Mouse (Mus musculus) left cerebral cortex, adult 9 months (tissue): ENCODE results near the gene Gm4779.
"Not testable (repeated sequence)": the region's sequence is repeated elsewhere in the genome, so short reads cannot be mapped to it uniquely, and the experiment has no call there.

Experiments
- DNase-seq, 2 experiments: peaks; one replicate each; pipeline ENCODE4 v3.0.0; 2022; ENCODE audit warnings: low spot score in 2 of 2

Gene Gm4779

DNA sequence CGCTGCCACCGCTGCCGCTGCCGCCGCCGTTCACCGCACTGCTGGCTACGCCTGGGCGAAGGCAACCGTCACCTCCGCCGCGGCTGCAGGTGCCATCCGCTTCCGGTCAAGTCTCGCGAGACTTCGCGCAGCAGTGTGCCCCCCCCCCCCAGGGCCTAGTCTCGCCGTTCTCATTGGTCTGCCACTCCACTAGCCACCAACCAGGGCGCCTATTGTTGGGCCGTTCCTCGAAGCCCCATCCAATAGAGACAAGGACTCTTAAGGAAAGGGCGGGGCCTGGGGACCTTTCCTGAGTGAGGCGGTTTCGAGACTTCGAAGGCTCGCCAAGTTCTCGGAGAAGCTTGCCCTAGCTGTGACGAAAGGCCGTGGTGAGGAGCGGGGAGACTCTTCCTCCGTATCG is at the start of gene Gm4779, which contains the start of gene 8030474K03Rik:
Gm4779 (minus strand) TSS at position 82 of the 400 bp plus-strand sequence.
8030474K03Rik (plus strand) TSS at position 315 of the 400 bp plus-strand sequence.
- no peak for DNase-seq

DNA sequence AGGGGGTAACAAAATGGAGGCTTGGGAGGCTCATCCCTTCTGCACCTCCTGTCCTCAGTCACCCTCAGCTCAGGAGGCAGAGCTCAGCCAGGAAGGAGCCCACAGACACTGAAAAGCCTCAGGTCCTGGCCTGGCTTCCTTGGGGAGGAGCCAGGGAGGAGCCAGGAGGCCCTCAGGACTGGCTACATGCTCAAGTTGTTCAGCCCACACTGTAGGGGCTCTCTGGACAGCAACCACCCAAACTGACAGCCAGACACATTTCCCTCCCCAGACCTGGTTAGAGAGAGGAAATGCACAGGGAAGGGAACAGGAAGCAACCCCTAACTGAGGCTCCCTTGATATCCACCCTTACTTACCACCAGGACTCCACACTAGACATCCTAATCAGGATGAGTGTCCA is 25.8 kb upstream of the Gm4779 start:
- not testable (repeated sequence) for DNase-seq

DNA sequence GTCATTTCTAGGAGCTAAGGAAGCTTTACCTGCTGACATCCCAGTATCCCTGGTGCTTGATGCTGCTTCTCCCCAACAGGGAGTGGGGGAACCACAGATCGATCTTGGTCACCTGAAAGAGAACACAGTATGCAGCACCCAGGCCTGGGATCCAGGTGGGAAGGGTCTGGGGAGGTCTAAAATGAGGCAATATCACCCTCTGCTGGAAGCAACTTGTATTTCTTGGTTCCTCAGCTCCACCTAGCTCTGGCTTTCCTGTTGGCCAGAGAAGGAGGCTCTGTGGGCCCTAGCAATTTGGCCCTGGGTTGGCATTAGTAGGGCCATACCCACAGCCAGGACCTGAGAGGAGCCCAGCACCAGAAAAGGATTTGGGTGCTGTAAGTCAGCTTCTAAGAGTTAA is 24.9 kb upstream of the Gm4779 start:
- DNase-seq: peak in 1 of 2 experiments; percentile 15

DNA sequence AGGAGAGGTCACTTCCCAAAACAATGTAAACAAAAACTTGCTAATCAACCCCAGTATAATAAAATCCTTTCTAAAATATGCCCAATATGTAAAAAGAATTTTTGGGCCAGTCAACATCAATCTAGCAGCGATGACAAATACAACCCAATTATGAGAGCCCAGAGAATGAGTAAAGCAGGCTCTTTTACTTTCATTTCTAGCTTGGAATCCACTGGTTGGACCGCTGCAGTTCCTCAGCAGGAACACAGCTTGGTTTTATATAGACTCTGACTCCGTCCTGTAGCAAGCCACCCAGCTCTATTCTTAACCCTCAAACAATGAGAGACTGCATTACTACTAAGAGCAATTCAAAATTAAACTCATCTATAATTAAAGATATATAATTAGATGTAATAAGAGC is 17.5 kb upstream of the Gm4779 start:
- DNase-seq: no peak

DNA sequence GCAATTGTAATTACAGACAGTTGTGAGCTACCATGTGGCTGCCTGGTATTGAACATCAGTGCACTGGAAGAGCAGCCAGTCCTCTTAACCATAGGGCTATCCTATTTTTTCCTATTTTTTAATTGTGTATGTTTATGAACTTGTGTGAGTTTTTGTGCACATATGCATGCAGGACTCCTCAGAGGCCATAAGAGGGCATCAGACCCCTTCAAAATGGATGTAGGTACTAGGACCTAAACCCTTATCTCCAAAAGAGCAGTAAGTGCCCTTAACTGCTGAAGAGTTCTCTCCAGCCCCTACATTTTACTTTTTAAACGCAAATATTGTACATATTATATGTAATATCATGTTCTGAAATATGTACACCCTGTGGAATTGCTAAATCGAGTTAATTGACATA is 11.3 kb upstream of the Gm4779 start:
- no peak for DNase-seq

DNA sequence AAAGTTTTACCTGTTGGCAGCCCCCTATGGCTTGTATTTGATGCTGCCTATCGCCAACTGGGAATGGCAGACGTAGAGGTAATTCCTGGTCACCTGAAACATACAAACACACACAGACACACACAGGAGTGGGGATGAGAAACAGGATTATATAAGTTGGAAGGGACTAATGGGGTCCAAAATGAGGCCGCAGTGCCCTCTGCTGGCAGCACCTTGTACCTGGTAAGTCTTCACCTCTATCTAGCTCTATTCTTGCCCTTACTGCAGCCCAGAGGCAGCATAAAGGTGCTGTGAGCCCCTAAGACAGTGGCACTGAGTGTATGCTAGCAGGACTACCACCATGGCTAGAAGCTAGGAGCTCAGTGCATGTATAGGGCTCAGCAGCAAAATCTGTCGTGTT is 2.7 kb downstream of the Gm4779 start:
- peak in 1 of 2 experiments; percentile 67 for DNase-seq

DNA sequence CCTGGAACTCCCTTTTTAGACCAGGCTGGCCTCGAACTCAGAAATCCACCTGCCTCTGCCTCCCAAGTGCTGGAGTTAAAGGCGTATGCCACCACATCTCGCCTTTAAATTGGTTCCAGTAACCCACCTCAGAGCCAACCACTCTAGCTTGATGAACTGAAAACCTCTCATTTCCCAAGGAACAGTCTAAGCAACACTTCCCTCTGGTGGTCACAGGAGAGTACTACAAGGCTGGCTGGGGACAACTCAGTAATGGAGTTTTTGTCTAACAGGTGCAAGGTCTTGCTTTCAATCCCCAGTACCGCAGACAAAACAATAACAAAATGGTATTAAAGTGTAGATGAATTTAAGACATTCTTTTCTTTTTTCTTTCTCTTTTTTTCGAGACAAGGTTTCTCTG is 22.2 kb downstream of the Gm4779 start:
- DNase-seq: peak in 1 of 2 experiments; percentile 67

DNA sequence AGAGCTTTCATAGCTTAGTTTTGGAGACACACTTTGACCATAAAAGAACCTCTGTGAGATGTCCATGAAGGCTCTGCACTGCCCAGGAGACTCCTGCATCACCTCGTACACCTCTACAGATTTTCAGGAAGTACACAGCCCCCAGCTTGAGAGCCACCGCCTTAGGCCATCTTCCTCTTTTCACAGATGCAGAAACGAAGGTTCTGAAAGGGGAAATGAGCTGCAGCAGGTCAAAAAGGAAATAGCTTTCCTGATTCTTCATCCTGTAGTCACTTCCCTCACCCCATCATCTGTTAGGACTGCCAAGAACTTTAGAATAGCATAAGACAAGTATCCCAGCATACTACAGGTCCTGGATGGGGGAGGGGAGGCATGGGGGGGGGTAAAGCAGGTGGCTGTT is 23.9 kb downstream of the Gm4779 start:
- DNase-seq: no peak

DNA sequence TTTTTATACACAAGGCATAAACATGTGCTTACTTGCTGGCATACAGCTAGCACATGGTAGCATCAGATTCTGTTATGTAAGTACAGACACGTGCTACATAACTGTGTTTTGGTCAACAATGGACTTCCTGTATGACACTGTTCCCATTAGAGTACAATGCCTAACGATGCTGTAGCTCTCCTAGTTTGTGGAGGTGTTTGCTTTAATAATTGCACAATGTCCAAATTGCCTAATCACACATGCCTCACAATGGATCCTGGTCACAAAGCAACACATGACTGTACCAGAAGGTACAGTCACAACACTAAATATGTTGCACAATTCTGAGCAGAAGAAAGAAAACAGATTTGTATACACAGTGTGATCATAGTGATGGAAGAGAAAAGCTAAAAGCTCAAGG is 24.7 kb downstream of the Gm4779 start:
- no peak for DNase-seq

DNA sequence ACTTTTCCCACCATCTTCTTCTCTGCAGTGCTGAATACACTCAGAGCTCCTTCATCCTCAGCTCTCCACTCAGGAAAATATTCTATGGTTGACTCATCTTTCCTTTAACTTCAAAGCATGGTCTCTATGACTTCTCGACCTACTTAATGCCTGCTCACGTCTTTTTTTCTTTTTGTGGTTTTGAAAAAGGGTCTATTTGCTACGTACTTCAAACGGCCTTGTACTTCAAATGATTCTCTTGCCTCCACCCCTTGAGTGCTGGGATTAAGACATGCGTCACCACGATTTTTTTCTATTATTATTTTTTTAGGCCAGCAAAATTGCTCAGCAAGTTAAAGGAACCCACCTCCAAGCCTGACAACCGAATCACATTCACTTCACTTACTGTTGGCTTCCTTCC is 26.9 kb downstream of the Gm4779 start:
- DNase-seq: no peak

DNA sequence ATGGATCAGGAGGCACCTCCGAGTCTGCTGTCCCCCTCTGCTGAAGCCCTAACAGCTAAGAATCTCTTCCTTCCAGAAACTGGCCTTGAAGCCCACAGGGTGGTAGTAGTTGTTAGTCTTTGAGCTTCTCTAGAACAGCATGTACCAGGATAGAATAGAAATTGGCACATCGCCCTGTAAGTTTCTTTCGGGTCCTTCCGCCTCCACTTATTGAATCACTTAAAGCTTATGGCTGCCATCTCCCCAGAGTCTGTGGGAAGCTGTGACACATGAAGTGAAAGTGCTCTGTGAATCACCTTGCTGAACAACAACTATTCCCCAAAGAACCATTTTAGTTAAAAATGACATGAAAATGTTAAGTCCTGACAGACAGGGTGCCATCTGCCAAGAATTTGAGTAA is 29.1 kb downstream of the Gm4779 start:
- peak; percentile 32 to 51 for DNase-seq

DNA sequence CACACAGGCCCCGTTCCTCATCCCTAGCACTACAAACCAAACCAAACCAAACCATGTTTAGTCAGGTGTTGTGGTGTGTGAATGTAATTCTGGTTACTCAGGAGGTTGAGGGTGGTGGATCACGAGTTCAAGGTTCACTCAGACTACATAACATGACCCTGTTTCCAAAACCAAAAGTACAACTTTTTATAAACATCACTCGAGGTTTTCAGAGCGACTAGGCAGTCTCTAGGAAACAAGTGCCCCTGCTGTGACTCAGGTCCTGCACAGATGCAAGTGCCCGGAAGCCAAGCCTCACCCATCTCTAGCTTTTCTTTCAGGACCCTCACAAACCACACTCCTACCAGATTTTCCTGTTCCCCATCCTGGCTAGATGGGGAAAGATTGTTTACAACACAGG is 29.6 kb downstream of the Gm4779 start:
- DNase-seq: no peak

DNA sequence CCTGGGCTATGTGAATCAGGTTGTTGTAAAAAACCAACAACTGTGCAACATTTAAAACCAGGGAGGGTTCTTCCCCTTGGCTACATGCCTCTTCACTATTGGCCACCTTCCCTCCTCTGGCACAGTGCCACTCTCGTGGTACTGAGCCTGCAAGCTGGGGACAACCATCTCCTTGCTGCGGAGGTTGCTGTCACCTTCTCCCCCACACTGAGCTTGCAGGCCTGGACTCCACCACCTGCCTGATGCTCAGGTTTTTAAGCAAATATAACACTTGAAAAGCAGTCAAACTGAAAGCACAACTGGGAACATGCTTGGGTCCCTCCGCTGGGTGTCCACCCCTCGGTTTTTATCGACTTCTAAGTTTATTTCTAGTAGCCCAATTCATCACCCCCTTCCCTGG is 39.7 kb downstream of the Gm4779 start:
- DNase-seq: peak in 1 of 2 experiments; percentile 47

DNA sequence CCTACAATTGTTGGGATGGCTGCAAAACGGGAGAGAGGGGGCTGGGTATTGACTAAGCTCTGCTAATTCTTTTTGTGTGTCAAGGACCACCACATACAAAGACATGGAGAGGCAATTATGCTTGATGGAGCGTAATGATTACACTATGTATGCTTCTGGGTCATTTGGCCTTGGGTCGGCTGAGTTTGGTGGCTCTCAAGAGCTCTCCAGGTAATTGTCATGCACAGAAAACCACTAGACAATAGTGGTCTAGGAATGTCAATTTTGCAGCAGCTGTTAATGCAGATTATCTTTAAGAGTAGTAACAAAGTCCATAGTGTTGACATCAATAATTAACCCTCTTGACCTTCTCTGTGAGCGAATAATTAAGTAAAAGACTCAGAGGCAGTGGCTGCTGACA is 44.1 kb downstream of the Gm4779 start:
- no peak for DNase-seq

DNA sequence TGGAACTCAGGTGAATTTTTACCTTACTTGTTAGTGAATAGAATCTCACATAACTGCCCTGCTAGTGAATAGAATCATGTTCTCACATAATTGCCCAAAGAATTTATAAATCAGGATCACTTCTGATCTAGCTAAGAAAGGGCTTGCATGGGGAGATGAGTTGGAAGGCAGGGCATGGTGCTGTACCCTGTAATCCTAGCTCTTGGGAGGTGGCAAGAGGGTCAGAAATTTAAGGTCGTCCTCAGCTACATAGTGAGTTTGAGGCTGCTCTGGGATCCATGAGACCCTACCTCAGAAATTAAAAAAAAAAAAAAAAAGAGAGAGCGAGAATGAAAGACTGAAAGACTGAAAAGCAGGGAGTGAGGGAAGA is 53.2 kb downstream of the Gm4779 start:
- no peak for DNase-seq

DNA sequence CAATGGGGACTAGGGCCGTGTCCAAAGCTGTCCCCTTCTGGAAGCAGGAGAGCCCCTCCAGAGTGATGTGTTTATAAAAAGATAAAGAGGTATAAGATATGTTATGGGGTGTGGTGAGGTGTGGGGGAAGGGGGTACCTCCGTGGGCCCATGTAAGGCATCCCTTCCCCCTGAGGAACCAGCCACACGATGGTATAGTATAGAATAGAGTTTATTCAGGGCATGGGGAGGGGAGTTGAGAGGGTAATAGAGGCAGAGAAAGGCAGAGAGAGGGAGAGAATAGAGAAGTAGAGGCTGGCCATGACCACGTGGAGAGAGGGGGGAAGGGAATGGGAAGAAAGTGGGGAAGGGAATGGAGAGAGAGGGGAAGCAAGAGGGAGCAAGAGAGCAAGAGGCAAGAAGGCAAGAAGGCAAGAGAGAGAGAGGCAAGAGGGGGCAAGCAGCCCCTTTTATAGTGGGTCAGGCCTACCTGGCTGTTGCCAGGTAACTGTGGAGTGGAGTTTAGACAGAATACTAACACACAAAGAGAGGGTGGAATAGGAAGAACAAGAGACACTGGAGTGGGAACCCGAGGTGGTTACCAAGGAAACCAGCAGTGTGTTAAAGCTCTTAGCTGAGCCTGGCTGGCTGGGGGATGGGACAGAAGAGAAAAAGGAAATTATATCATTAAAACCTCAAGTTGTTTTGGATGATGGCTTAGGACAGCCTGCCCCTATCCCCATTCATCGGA is 53.7 kb downstream of the Gm4779 start:
- peak; percentile 28 to 31 for DNase-seq
